Mouse (Mus musculus) ES-E14 (cell line): ENCODE measurements at regions not wholly inside any gene's neighbourhood (a gene's known extent, or its start where the extent isn't known, plus 50 kb on each side); places are given as distances from the start of the nearest gene placed in this dataset.

Source experiments
- CHD2 ChIP-seq: IDR thresholded peaks from 2 replicates; pipeline ENCODE4 v1.6.1; 2014; ENCODE audit warnings: mild to moderate bottlenecking, low read depth, low read length, inconsistent platforms
- ZC3H11A ChIP-seq: IDR thresholded peaks from 2 replicates; pipeline ENCODE4 v1.6.1; 2012; ENCODE audit warnings: low read depth, mild to moderate bottlenecking, inconsistent platforms, low read length, borderline replicate concordance
- ZNF384 ChIP-seq: IDR thresholded peaks from 2 replicates; pipeline ENCODE4 v1.6.1; 2012; ENCODE audit warnings: low read depth, low read length, inconsistent platforms

DNA sequence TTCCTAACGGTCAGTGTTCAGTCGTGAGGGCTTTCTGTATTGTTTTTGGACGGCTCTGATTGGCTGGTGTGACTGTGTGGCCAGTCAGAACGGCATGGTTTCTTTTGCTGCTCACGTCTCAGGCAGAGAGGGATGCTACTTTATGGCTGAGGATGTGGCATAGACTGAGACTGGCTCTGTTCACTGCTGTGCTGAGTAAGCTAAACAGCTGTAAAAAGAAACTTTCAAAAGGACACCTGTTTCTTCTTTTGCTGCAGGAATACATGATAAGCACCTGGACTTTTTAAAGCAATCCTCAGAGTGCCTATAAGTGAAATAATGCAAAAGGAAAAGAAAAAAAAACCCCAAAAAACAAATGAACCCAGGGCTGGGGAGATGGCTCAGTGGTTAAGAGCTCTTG lies 113.7 kb upstream of the Klf14 start:
- TF ChIP-seq ZC3H11A (no peak), CHD2 (no peak), ZNF384 (no peak)
